Mouse (Mus musculus): ENCODE measurements at regions not wholly inside any gene's neighbourhood (a gene's known extent, or its start where the extent isn't known, plus 50 kb on each side); places are given as distances from the start of the nearest gene placed in this dataset.

GRCm38 (mm10) chr6:14583829-14584228 lies 171.2 kb downstream of the Ppp1r3a start:
- TF ChIP-seq MAFK (IDR thresholded peaks at IDR 0.05; ENCODE audit: insufficient read depth, low read depth, low read length) (no peak), CHD2 (IDR thresholded peaks at IDR 0.05; ENCODE audit: low read depth, low read length) (no peak), ZNF384 (IDR thresholded peaks at IDR 0.05; ENCODE audit: low read depth, low read length) (no peak)

Data from ES-E14 (cell line).